Mouse (Mus musculus) embryo, embryonic 9.5 days (tissue): Measurements from ENCODE around the gene Tbc1d16.
"Not testable (repeated sequence)": the region's sequence is repeated elsewhere in the genome, so short reads cannot be mapped to it uniquely, and the experiment has no call there.

ENCODE experiments used
- DNase-seq: peaks from one replicate; pipeline ENCODE4 v3.0.0-alpha.2; 2017; ENCODE audit errors: extremely low spot score

Gene Tbc1d16

GRCm38 (mm10) chr11:119117945-119118344, 110.4 kb downstream of the Tbc1d16 start:
- DNase-seq, result no peak

- no peak for DNase-seq
Measured at GRCm38 (mm10) chr11:119116992-119117391, 111.3 kb downstream of the Tbc1d16 start.

DNA sequence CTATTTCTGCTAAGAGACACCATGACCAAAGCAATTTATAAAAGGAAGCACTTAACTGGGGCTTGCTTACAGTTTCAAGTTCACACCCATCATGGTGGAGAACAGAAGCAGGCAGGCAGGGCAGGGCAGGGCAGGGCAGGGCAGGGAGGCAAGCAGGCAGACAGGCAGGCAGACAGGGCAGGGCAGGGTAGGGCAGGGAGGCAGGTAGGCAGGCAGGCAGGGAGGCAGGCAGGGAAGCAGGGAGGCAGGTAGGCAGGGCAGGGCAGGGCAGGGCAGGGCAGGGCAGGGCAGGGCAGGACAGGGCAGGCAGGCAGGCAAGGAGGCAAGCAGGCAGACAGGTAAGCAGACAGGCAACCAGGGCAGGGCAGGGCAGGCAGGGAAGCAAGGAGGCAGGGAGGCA, 115.6 kb downstream of the Tbc1d16 start:
- no peak for DNase-seq

- peak; percentile 64 for DNase-seq
Measured at GRCm38 (mm10) chr11:119111345-119111744, 117.0 kb downstream of the Tbc1d16 start.

DNA sequence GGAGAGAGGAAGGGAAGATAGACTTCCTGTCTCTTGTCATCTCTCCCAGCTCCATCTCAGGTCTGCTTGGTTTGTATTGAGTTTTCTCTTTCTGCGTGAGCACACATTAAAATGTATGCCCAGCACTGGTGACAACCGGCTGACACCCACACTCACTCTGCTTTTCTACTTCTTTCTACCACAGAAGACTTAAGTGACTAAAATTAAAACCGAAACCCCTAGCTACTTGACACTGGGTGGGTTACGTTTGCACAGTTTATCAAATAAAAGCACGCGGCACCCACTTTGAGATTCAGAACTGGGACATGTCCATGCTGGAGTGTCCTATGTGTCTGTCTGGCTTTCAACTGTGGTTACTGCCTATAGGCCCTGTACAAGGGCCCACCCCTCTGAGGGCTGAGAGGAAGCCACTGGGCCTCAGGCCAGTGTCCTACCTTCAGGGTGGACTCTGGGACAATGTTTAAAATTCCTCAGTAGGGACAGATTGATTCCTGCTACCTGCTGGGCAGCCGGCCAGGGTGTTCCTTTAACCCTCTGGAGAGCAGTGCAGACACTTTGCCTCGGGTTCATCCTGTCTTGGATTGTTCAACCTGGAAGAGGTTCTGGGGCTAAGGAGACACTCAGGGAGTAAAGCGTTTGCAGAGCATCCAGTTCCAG, 118.8 kb downstream of the Tbc1d16 start:
- no peak for DNase-seq

DNA sequence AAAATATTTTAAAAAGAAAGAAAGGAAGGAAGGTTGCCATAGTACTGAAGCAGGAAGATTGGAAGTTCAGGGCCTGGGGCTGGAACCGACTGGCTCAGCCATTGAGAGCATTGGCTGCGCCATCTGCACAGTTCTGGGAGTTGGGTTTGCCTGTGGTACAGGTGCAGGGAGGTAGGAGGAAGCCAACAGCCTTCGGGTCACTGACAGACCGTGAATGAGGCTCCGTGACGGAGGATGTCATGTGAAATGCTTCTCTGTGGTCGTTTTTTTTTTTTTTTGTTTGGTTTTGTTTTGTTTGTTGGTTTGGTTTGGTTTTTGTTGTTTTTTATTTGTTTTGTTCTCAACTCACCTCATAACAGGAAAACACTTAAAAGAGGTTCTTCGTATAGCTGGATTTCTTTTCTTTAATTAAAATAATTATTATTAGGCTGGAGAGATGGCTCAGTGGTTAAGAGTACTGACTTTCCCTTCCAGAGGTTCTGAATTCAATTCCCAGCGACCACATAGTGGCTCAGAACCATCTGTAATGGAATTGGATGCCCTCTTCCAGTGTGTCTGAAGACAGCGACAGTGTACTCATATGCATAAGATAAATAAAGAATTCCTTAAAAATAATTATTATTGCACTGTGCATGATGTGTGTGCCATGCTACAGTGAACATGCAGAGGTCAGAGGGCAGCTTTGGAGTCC, 119.6 kb downstream of the Tbc1d16 start:
- no peak for DNase-seq

- no peak for DNase-seq
Measured at GRCm38 (mm10) chr11:119106289-119106688, 122.0 kb downstream of the Tbc1d16 start.

DNA sequence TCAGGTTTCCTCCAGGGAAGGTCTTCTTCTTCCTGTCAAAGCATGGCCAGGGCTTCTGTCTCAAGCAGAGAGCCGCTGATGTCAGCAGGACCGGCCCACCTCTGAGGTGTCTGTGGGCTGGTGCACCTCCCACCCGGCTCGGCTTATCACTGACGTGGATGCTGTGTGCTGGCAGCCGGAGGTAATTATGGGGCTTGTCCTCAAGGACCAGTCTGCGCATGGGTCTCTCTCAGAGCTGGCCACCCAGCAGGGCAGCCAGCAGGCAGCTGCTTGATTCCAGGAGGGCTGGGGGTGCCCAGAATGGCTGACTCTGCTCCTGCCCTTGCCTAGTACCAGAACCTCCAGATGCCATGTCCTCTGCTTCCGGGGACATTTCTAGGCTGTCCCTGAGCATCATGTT, 122.6 kb downstream of the Tbc1d16 start:
- DNase-seq, result no peak

DNA sequence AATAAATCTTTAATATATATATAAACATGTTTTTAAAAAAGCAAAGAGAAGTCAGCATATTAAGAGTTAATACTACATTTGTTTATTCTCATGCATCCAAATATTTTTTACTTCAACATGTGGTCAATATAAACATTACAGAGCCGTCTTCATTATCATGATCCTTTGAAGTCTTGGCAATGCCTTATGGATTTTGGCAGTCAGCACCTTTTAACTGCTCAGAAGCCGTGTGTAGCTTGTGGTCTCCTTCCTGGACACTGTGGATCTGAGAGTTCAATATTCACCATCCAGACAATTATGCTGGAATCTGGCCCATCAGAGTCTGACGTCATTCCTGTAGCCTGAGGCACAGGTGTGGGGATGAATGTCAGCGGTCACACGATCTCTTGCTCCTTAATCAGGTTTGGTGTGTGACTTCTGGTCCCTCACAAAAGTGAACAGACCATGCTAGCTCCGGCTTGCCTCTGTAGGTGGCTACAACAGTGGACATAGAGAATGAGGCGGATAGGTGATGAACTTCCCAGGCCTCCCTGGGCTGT, 123.2 kb downstream of the Tbc1d16 start:
- no peak for DNase-seq

GRCm38 (mm10) chr11:119103991-119104390, 124.3 kb downstream of the Tbc1d16 start:
- DNase-seq, result no peak

GRCm38 (mm10) chr11:119100355-119100754, 127.9 kb downstream of the Tbc1d16 start:
- DNase-seq, result not testable (repeated sequence)

DNA sequence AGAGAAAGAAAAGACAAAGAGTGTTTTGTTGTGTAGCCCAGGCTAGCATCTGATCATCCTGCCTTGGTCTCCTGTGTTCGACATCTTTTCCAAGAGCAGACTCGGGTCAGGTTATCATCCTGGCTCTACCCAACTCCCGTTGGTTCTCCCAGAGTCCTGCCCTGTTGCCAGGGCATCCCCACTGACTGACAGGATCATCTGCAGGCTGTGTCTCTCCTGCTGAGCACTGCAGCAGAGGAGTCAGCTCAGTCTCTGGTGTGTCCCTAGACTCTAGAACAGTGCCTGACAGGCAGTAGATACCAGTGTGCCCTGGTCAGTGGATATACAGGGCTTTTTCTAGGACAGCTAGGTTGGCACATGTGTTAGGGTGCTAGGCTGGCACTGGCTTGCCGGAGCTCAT, 130.1 kb downstream of the Tbc1d16 start:
- no peak for DNase-seq

DNA sequence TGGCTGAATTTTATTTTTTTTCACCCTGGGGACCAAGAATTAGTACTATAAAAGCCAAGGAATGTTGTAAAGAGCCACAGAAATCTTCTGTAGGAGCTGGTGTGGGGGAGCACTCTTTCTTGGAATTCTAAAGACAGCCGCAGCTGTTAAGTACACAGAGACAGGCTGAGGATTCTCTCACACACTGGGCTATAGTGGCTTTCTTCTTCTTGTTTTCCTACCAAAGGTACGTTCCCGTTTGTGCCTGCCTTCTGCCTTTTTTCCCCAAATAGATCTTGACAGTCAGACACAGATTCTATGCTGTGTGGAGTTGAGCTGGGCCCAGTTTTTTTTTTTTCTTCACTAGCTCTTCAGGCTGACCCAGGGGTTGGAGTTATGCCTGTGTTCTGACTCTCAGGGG, 132.9 kb downstream of the Tbc1d16 start:
- DNase-seq, result no peak

DNA sequence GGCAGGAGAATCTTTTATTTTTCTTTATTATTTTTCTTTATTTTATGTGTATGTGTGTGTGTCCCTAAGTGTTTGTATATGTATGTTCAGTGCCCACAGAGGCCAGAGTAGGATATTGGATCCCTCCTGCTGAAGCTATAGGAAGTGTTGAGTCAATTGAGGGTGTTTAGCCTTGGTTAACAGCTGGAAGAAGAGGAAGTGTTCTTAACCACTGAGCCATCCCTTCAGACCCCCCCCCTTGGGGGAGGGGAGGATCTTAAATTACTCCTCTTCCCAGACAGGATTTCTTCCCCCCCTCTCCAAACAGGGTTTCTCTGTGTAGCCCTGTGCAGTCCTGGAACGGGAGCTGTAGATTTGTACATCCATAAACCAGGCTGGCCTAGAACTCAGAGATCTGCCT, 135.0 kb downstream of the Tbc1d16 start:
- DNase-seq, result no peak
